ENCODE assay signal across 9 mouse cellular contexts in genomic region chr7:99215347-99215855, GRCm38 (mm10). TPM values are rescaled to one million over a fixed set of nuclear protein-coding genes. Genes with fewer than 3 reads are reported as not detected.
DNase-seq lines count a peak whose midpoint lies in the region; ATAC-seq and TF ChIP-seq lines count a peak whose summit lies in the region.
"Had no signal": no experiment of that assay in that cellular context is flagged by ENCODE, and none has a peak within 500 bp of the region (broad histone marks: within the 10 kb centered on the region; RNA-seq: fewer than 3 reads in every experiment).

No protein-coding gene starts in this region.

- H3K9me3 ChIP-seq in midbrain, embryonic 10.5 days (replicated peaks): no peaks in the 10 kb centered on the region
- no peaks in the 10 kb centered on the region for H3K9me3 ChIP-seq in midbrain, postnatal 0 days (ENCODE audit: low read length)
- no peaks in the 10 kb centered on the region for H3K9me3 ChIP-seq in embryonic facial prominence, embryonic 15.5 days (replicated peaks)
- no peaks in the 10 kb centered on the region for H3K9me3 ChIP-seq in intestine, postnatal 0 days (ENCODE audit: control insufficient read depth)
- no peaks in the 10 kb centered on the region for H3K9me3 ChIP-seq in stomach, embryonic 16.5 days (replicated peaks; ENCODE audit: control insufficient read depth, low read length)
- H3K9me3 ChIP-seq: forebrain, embryonic 15.5 days had no signal

- H3K4me2 ChIP-seq in midbrain, postnatal 0 days (ENCODE audit: low read depth, low read length, poor library complexity, severe bottlenecking): no peak overlapping the region
- no peak overlapping the region for H3K4me2 ChIP-seq in embryonic facial prominence, embryonic 15.5 days (replicated peaks)
- H3K4me2 ChIP-seq in intestine, postnatal 0 days (replicated peaks; ENCODE audit: low read depth): no peak overlapping the region; the same call in 1 of the 2 replicates
- no peak overlapping the region for H3K4me2 ChIP-seq in stomach, embryonic 16.5 days (ENCODE audit: low read depth, low read length)
- H3K4me2 ChIP-seq: forebrain, embryonic 15.5 days had no signal

- H3K4me1 ChIP-seq in midbrain, embryonic 10.5 days: peaks cover 17% of the 10 kb centered on the region
- H3K4me1 ChIP-seq in midbrain, postnatal 0 days (ENCODE audit: insufficient read depth, low read length): no peaks in the 10 kb centered on the region
- 0 out of 2 replicates have a peak, but pooled peaks cover 2% of the 10 kb centered on the region for H3K4me1 ChIP-seq in embryonic facial prominence, embryonic 15.5 days
- no peaks in the 10 kb centered on the region; the same call in 1 of the 2 replicates for H3K4me1 ChIP-seq in intestine, postnatal 0 days (replicated peaks; ENCODE audit: control insufficient read depth, insufficient read depth, low read length)
- H3K4me1 ChIP-seq in stomach, embryonic 16.5 days (ENCODE audit: control insufficient read depth, insufficient read depth, low read length): 0 out of 2 replicates have a peak, but pooled peaks cover 2% of the 10 kb centered on the region
- H3K4me1 ChIP-seq: forebrain, embryonic 15.5 days had no signal

- H3K4me3 ChIP-seq in midbrain, embryonic 10.5 days: no peak overlapping the region
- H3K4me3 ChIP-seq in midbrain, postnatal 0 days (ENCODE audit: low read depth, low read length): no peak overlapping the region
- H3K4me3 ChIP-seq in embryonic facial prominence, embryonic 15.5 days (replicated peaks): no peak overlapping the region
- no peak overlapping the region for H3K4me3 ChIP-seq in intestine, postnatal 0 days (ENCODE audit: low read depth, low read length)
- H3K4me3 ChIP-seq in stomach, embryonic 16.5 days (replicated peaks; ENCODE audit: low read length): no peak overlapping the region
- H3K4me3 ChIP-seq: forebrain, embryonic 15.5 days had no signal

- 80% methylated on average over 8 of the region's 8 CpGs for WGBS in midbrain, embryonic 10.5 days
- 76% methylated on average over 8 of the region's 8 CpGs for WGBS in midbrain, postnatal 0 days
- 55% methylated on average over 8 of the region's 8 CpGs for WGBS in embryonic facial prominence, embryonic 15.5 days
- 35% methylated on average over 8 of the region's 8 CpGs for WGBS in intestine, postnatal 0 days
- 50% methylated on average over 8 of the region's 8 CpGs for WGBS in stomach, embryonic 16.5 days

- ATAC-seq in midbrain, postnatal 0 days (ENCODE audit: low FRiP score): no peak
- peak; percentile 31; the same call in 1 of the 2 replicates for ATAC-seq in embryonic facial prominence, embryonic 15.5 days (ENCODE audit: insufficient number of reproducible peaks, low FRiP score, low TSS enrichment, low read depth)
- ATAC-seq in intestine, postnatal 0 days: peak; percentile 75
- peak; percentile 73 for ATAC-seq in stomach, embryonic 16.5 days (ENCODE audit: insufficient read depth, low FRiP score)
- ATAC-seq: forebrain, embryonic 15.5 days had no signal

- no peak overlapping the region for H3K9ac ChIP-seq in midbrain, postnatal 0 days (replicated peaks; ENCODE audit: low read length, poor library complexity, severe bottlenecking)
- no peak overlapping the region for H3K9ac ChIP-seq in embryonic facial prominence, embryonic 15.5 days
- H3K9ac ChIP-seq in intestine, postnatal 0 days (ENCODE audit: low read depth, low read length): peak overlapping the region; percentile 45
- no peak overlapping the region for H3K9ac ChIP-seq in stomach, embryonic 16.5 days (ENCODE audit: low read length)
- H3K9ac ChIP-seq: forebrain, embryonic 15.5 days had no signal

- H3K27ac ChIP-seq in midbrain, embryonic 10.5 days (replicated peaks): 0 out of 2 replicates have a peak overlapping the region, but pooled peaks have one; percentile 13
- no peak overlapping the region for H3K27ac ChIP-seq in midbrain, postnatal 0 days (ENCODE audit: low read depth, low read length)
- H3K27ac ChIP-seq in embryonic facial prominence, embryonic 15.5 days (replicated peaks): no peak overlapping the region
- peak overlapping the region; percentile 95 for H3K27ac ChIP-seq in intestine, postnatal 0 days (ENCODE audit: low read depth, low read length)
- peak overlapping the region; percentile 8; the same call in 1 of the 2 replicates for H3K27ac ChIP-seq in stomach, embryonic 16.5 days (ENCODE audit: low read length)
- H3K27ac ChIP-seq: forebrain, embryonic 15.5 days had no signal

- H3K36me3 ChIP-seq in midbrain, embryonic 10.5 days: no peaks in the 10 kb centered on the region
- no peaks in the 10 kb centered on the region for H3K36me3 ChIP-seq in midbrain, postnatal 0 days (ENCODE audit: insufficient read depth, low read length)
- no peaks in the 10 kb centered on the region for H3K36me3 ChIP-seq in embryonic facial prominence, embryonic 15.5 days
- H3K36me3 ChIP-seq in intestine, postnatal 0 days (ENCODE audit: control insufficient read depth, insufficient read depth): no peaks in the 10 kb centered on the region; the same call in 1 of the 2 replicates
- H3K36me3 ChIP-seq in stomach, embryonic 16.5 days (ENCODE audit: control insufficient read depth, insufficient read depth, low read length): no peaks in the 10 kb centered on the region
- H3K36me3 ChIP-seq: forebrain, embryonic 15.5 days had no signal

- no peak for TF ChIP-seq CTCF in midbrain, postnatal 0 days (IDR thresholded peaks at IDR 0.05)
- 0 out of 2 replicates have a peak, but pooled peaks have one; percentile 5 for TF ChIP-seq CTCF in intestine, postnatal 0 days (IDR thresholded peaks at IDR 0.05; ENCODE audit: low read depth)

- H3K27me3 ChIP-seq in midbrain, embryonic 10.5 days (ENCODE audit: low read depth, poor library complexity, severe bottlenecking): no peaks in the 10 kb centered on the region
- H3K27me3 ChIP-seq in midbrain, postnatal 0 days (ENCODE audit: insufficient read depth, low read length): no peaks in the 10 kb centered on the region
- H3K27me3 ChIP-seq in embryonic facial prominence, embryonic 15.5 days: no peaks in the 10 kb centered on the region
- H3K27me3 ChIP-seq in intestine, postnatal 0 days (replicated peaks; ENCODE audit: control insufficient read depth, insufficient read depth, low read length): no peaks in the 10 kb centered on the region
- H3K27me3 ChIP-seq in stomach, embryonic 16.5 days (ENCODE audit: control insufficient read depth, insufficient read depth, low read length): no peaks in the 10 kb centered on the region
- H3K27me3 ChIP-seq: forebrain, embryonic 15.5 days had no signal

- DNase-seq in midbrain, embryonic 10.5 days (ENCODE audit: low spot score): no peak
- DNase-seq in midbrain, postnatal 0 days (ENCODE audit: low spot score): no peak
- DNase-seq in T-cell, adult 2 months (ENCODE audit: low spot score): no peak
- no peak for DNase-seq in ovary, adult 18-20 months (ENCODE audit: low spot score)
- no peak for DNase-seq in cerebellum, postnatal 25 days

RNA-seq across cellular contexts. Expression of gene Mogat2, which starts 23.0 kb away (rescaled TPM):
- 18.5 and 30.3 TPM in 2 replicates for polyA plus RNA-seq in midbrain, embryonic 10.5 days (2016; fragmentation: Nextera tagmentation; extraction: Ambion mirVana)
- total RNA-seq in midbrain, postnatal 0 days (2014; rRNA removed): 0.71 TPM in 1 of 2 replicates, not detected in the other
- polyA plus RNA-seq in midbrain, postnatal 0 days (2015; fragmentation: Nextera tagmentation; extraction: Ambion mirVana): 0.33 and 0.38 TPM in 2 replicates
- 2.5 TPM in 2 replicates for polyA plus RNA-seq in embryonic facial prominence, embryonic 15.5 days (2015; fragmentation: Nextera tagmentation; extraction: Ambion mirVana)
- 362 and 402 TPM in 2 replicates for polyA plus RNA-seq in intestine, postnatal 0 days (2015; fragmentation: Nextera tagmentation; extraction: Ambion mirVana)
- 31.3 and 33.7 TPM in 2 replicates for polyA plus RNA-seq in stomach, embryonic 16.5 days (2015; fragmentation: Nextera tagmentation; extraction: Ambion mirVana)

RNA-seq across cellular contexts. Expression of gene Dgat2, which starts 32.9 kb away (rescaled TPM):
- 10.9 and 13.6 TPM in 2 replicates for polyA plus RNA-seq in midbrain, embryonic 10.5 days (2016; fragmentation: Nextera tagmentation; extraction: Ambion mirVana)
- 34.5 and 35.3 TPM in 2 replicates for total RNA-seq in midbrain, postnatal 0 days (2014; rRNA removed)
- 32.0 and 33.1 TPM in 2 replicates for polyA plus RNA-seq in midbrain, postnatal 0 days (2015; fragmentation: Nextera tagmentation; extraction: Ambion mirVana)
- polyA plus RNA-seq in embryonic facial prominence, embryonic 15.5 days (2015; fragmentation: Nextera tagmentation; extraction: Ambion mirVana): 81.8 and 98.5 TPM in 2 replicates
- 1,614 and 1,691 TPM in 2 replicates for polyA plus RNA-seq in intestine, postnatal 0 days (2015; fragmentation: Nextera tagmentation; extraction: Ambion mirVana)
- 103 and 124 TPM in 2 replicates for polyA plus RNA-seq in stomach, embryonic 16.5 days (2015; fragmentation: Nextera tagmentation; extraction: Ambion mirVana)

RNA-seq across cellular contexts. Expression of gene Map6, which starts 51.8 kb away (rescaled TPM):
- polyA plus RNA-seq in midbrain, embryonic 10.5 days (2016; fragmentation: Nextera tagmentation; extraction: Ambion mirVana): 27.9 and 39.5 TPM in 2 replicates
- total RNA-seq in midbrain, postnatal 0 days (2014; rRNA removed): 326 and 332 TPM in 2 replicates
- 117 and 126 TPM in 2 replicates for polyA plus RNA-seq in midbrain, postnatal 0 days (2015; fragmentation: Nextera tagmentation; extraction: Ambion mirVana)
- polyA plus RNA-seq in embryonic facial prominence, embryonic 15.5 days (2015; fragmentation: Nextera tagmentation; extraction: Ambion mirVana): 9.3 and 11.0 TPM in 2 replicates
- polyA plus RNA-seq in intestine, postnatal 0 days (2015; fragmentation: Nextera tagmentation; extraction: Ambion mirVana): 3.7 and 4.1 TPM in 2 replicates
- 5.0 and 5.4 TPM in 2 replicates for polyA plus RNA-seq in stomach, embryonic 16.5 days (2015; fragmentation: Nextera tagmentation; extraction: Ambion mirVana)

Comparison
In these comparisons a context has a peak if more than half of its experiments do, and no peak if none do; other contexts are left out.
1. H3K27ac ChIP-seq: peak in midbrain, embryonic 10.5 days (single experiment), intestine, postnatal 0 days (single experiment) and stomach, embryonic 16.5 days (single experiment); none in midbrain, postnatal 0 days (single experiment) and embryonic facial prominence, embryonic 15.5 days (single experiment).
2. RNA of gene Mogat2, which starts 23.0 kb away (polyA plus RNA-seq): 362 to 402 TPM in intestine, postnatal 0 days; 31.3 to 33.7 TPM in stomach, embryonic 16.5 days, 18.5 to 30.3 TPM in midbrain, embryonic 10.5 days, 2.5 TPM in embryonic facial prominence, embryonic 15.5 days and 0.33 to 0.38 TPM in midbrain, postnatal 0 days; every median in the first group is over 10 times any median in the second.
3. RNA of gene Dgat2, which starts 32.9 kb away (polyA plus RNA-seq): 1,614 to 1,691 TPM in intestine, postnatal 0 days; 103 to 124 TPM in stomach, embryonic 16.5 days, 81.8 to 98.5 TPM in embryonic facial prominence, embryonic 15.5 days, 32.0 to 33.1 TPM in midbrain, postnatal 0 days and 10.9 to 13.6 TPM in midbrain, embryonic 10.5 days; every median in the first group is over 10 times any median in the second.